Mouse (Mus musculus): ENCODE results near the gene 5730480H06Rik.

DNA sequence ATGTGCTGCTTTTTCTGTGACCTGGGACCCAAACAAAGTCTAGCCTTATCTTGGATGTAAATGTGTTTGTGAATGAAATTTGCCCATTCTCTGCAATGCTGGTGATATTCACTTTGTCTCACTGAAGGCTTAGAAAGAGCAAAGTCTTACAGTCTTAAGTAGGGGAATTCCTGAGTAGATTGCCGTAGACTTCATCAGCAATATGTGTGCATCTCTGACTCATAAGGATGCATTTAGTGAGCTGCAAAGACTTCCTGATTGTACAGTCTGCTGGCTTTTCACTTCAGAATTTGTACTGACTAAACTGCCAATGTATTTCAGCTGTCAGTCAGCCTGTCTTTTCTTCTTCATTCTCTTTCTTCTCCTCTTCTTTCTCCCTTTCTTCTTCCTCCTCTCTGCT is 94.2 kb downstream of the 5730480H06Rik start:
- no peak for TF ChIP-seq CTCF (IDR thresholded peaks at IDR 0.05; ENCODE audit: low read depth, low read length)
- no peak for TF ChIP-seq POLR2AphosphoS5 (IDR thresholded peaks at IDR 0.05; ENCODE audit: insufficient replicate concordance, low read depth, low read length)
- TF ChIP-seq GATA1 (IDR thresholded peaks at IDR 0.05; ENCODE audit: borderline replicate concordance, low read length): no peak

Data from G1E (cell line).